Mouse (Mus musculus) C2C12 (cell line): ENCODE measurements at regions not wholly inside any gene's neighbourhood (a gene's known extent, or its start where the extent isn't known, plus 50 kb on each side); places are given as distances from the start of the nearest gene placed in this dataset.
"Not testable (repeated sequence)": the region's sequence is repeated elsewhere in the genome, so short reads cannot be mapped to it uniquely, and the experiment has no call there.

Experiments
- CEBPB ChIP-seq: IDR thresholded peaks from one replicate; pipeline ENCODE4 v1.6.1; 2011; ENCODE audit warnings: low read depth, mild to moderate bottlenecking, control low read depth, moderate library complexity
- CTCF ChIP-seq: IDR thresholded peaks from one replicate; pipeline ENCODE4 v1.5.1; 2011; ENCODE audit not compliant: control insufficient read depth, insufficient read depth, insufficient read length
- FOSL1 ChIP-seq: IDR thresholded peaks from one replicate; pipeline ENCODE4 v1.8.0; 2011; ENCODE audit warnings: mild to moderate bottlenecking, low read length; ENCODE audit not compliant: poor library complexity, insufficient read depth, severe bottlenecking
- MAX ChIP-seq: IDR thresholded peaks from one replicate; pipeline ENCODE4 v1.6.1; 2011; ENCODE audit warnings: mild to moderate bottlenecking, control low read depth
- MYOG ChIP-seq: IDR thresholded peaks from one replicate; pipeline ENCODE4 v1.6.1; 2011; ENCODE audit not compliant: control insufficient read depth, insufficient read length; ENCODE audit errors: extremely low read depth
- USF1 ChIP-seq: IDR thresholded peaks from one replicate; pipeline ENCODE4 v1.6.1; 2011; ENCODE audit warnings: low read depth, mild to moderate bottlenecking, control low read depth, moderate library complexity

- not testable (repeated sequence) for TF ChIP-seq CTCF, USF1, MAX, CEBPB, MYOG, FOSL1
Observed at GRCm38 (mm10) chr6:37787858-37788257, 82.8 kb upstream of the Trim24 start.
